Mouse (Mus musculus): ENCODE data around the gene Numb. TPM values are rescaled to one million over a fixed set of nuclear protein-coding genes. Genes with fewer than 3 reads are reported as not detected.
A peak's percentile ranks its signal among the peaks of the same experiment; 100 is the strongest.

The Numb gene
- polyA plus RNA-seq, 1 experiment from 2014 or later, result 19.9 TPM

- ATAC-seq (ENCODE audit: low FRiP score, low TSS enrichment) (no peak), DNase-seq (ENCODE audit: low spot score) (no peak)
- no peak overlapping the region for H3K27ac ChIP-seq (replicated peaks)
- WGBS, result 93% methylated on average over 7 of the region's 7 CpGs
- H3K9ac ChIP-seq (ENCODE audit: low read length), result no peak overlapping the region
- no peak overlapping the region for H3K4me2 ChIP-seq (replicated peaks; ENCODE audit: low read depth)
- peaks cover 39% of the 10 kb centered on the region for H3K36me3 ChIP-seq (ENCODE audit: control insufficient read depth, insufficient read depth, low read length)
- TF ChIP-seq CTCF (IDR thresholded peaks at IDR 0.05; ENCODE audit: low read depth) (no peak), EP300 (optimal IDR thresholded peaks at IDR 0.05) (no peak)
- H3K4me1 ChIP-seq (replicated peaks; ENCODE audit: control insufficient read depth, insufficient read depth), result no peaks in the 10 kb centered on the region
- no peak overlapping the region for H3K4me3 ChIP-seq (ENCODE audit: low read depth, low read length)
- no peaks in the 10 kb centered on the region for H3K27me3 ChIP-seq (ENCODE audit: control insufficient read depth, insufficient read depth, low read length)
- no peaks in the 10 kb centered on the region for H3K9me3 ChIP-seq (ENCODE audit: control insufficient read depth, low read length)
Observed at GRCm38 (mm10) chr12:83803641-83804040, 118.1 kb downstream of the Numb start.

- Histone ChIP-seq H3K4me1 (replicated peaks; ENCODE audit: control insufficient read depth, insufficient read depth) (no peaks in the 10 kb centered on the region), H3K9ac (ENCODE audit: low read length) (no peak overlapping the region), H3K27me3 (ENCODE audit: control insufficient read depth, insufficient read depth, low read length) (no peaks in the 10 kb centered on the region), H3K9me3 (ENCODE audit: control insufficient read depth, low read length) (no peaks in the 10 kb centered on the region), H3K4me3 (ENCODE audit: low read depth, low read length) (no peak overlapping the region), H3K27ac (replicated peaks) (no peak overlapping the region), H3K36me3 (ENCODE audit: control insufficient read depth, insufficient read depth, low read length) (peaks cover 30% of the 10 kb centered on the region), H3K4me2 (replicated peaks; ENCODE audit: low read depth) (no peak overlapping the region)
- ATAC-seq (ENCODE audit: low FRiP score, low TSS enrichment), result no peak
- DNase-seq (ENCODE audit: low spot score), result no peak
- TF ChIP-seq CTCF (IDR thresholded peaks at IDR 0.05; ENCODE audit: low read depth) (peak; percentile 39), EP300 (optimal IDR thresholded peaks at IDR 0.05) (no peak)
- WGBS, result 60% methylated on average over 9 of the region's 9 CpGs
Observed at GRCm38 (mm10) chr12:83800943-83801342, 120.8 kb downstream of the Numb start.

DNA sequence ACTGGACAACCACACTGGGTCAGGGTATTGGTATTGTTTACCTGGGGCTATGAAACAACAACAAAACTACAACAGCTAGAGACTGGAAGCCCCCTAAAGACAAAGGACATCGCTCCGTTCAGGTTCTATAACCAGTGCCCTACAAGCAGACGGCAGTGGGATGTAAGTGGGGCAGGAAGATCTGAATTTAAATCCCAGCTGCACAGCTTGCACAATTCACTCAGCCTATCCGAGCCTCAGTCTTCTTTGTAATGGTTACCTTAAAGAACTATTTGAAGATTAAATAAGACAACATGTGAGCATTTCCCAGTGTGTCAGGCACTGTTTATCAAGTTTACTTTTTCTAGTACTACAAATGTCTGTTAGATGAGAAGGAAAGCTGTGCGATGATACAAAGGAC is 123.4 kb downstream of the Numb start:
- Histone ChIP-seq H3K9me3 (ENCODE audit: control insufficient read depth, low read length) (no peaks in the 10 kb centered on the region), H3K4me3 (ENCODE audit: low read depth, low read length) (no peak overlapping the region), H3K27me3 (ENCODE audit: control insufficient read depth, insufficient read depth, low read length) (no peaks in the 10 kb centered on the region), H3K9ac (ENCODE audit: low read length) (no peak overlapping the region), H3K36me3 (ENCODE audit: control insufficient read depth, insufficient read depth, low read length) (peaks cover 33% of the 10 kb centered on the region), H3K4me2 (replicated peaks; ENCODE audit: low read depth) (no peak overlapping the region), H3K4me1 (replicated peaks; ENCODE audit: control insufficient read depth, insufficient read depth) (no peaks in the 10 kb centered on the region), H3K27ac (replicated peaks) (no peak overlapping the region)
- 93% methylated on average over 5 of the region's 5 CpGs for WGBS
- ATAC-seq (ENCODE audit: low FRiP score, low TSS enrichment), result no peak
- DNase-seq (ENCODE audit: low spot score), result no peak
- TF ChIP-seq CTCF (IDR thresholded peaks at IDR 0.05; ENCODE audit: low read depth), result no peak
- TF ChIP-seq EP300 (optimal IDR thresholded peaks at IDR 0.05), result no peak

DNA sequence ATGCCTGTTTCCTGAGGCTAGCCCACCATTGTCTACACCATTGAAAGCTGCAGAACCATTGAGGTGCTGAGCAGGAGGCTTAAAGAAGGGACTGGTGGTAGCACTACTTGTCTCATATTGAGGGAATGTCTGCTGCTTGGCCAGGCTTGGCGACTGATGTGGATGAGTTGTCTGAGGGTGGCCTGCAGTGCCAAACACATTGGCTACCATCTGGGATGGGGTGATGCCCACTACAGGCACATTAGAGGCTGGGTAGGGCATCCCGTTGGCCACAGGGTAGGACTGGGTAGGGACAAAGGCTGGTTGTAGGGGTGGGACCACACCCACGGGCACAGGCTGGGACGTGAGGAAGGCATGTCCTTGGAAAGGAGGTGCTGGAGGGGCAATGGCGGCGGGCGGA is 126.1 kb downstream of the Numb start:
- Histone ChIP-seq H3K4me3 (ENCODE audit: low read depth, low read length) (no peak overlapping the region), H3K9ac (ENCODE audit: low read length) (no peak overlapping the region), H3K36me3 (ENCODE audit: control insufficient read depth, insufficient read depth, low read length) (peaks cover 38% of the 10 kb centered on the region), H3K9me3 (ENCODE audit: control insufficient read depth, low read length) (no peaks in the 10 kb centered on the region), H3K27ac (replicated peaks) (no peak overlapping the region), H3K4me2 (replicated peaks; ENCODE audit: low read depth) (no peak overlapping the region), H3K27me3 (ENCODE audit: control insufficient read depth, insufficient read depth, low read length) (no peaks in the 10 kb centered on the region), H3K4me1 (replicated peaks; ENCODE audit: control insufficient read depth, insufficient read depth) (no peaks in the 10 kb centered on the region)
- TF ChIP-seq CTCF (IDR thresholded peaks at IDR 0.05; ENCODE audit: low read depth) (no peak), EP300 (optimal IDR thresholded peaks at IDR 0.05) (no peak)
- 68% methylated on average over 7 of the region's 7 CpGs for WGBS
- no peak for DNase-seq (ENCODE audit: low spot score)
- ATAC-seq (ENCODE audit: low FRiP score, low TSS enrichment), result no peak

DNA sequence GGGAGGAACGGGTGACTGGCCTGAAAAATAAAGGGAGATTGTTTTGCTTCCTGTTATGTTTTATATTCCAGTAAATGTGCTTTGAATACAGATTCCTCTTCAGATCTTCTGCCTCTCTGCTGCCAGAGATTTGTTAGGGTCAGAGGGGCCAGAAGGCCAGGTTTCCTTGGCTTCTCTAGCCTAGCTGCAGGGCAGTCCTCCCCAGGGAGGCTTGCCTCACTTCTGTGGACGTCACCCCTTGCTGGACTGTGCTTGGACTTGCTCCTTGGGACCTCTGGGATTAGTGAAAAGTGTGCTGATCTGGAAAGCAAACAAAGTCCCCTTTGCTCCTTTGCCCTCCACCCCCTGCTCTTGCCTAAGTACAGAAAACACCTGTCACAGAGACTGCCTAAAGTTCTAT is 126.7 kb downstream of the Numb start:
- H3K36me3 ChIP-seq (ENCODE audit: control insufficient read depth, insufficient read depth, low read length), result peaks cover 34% of the 10 kb centered on the region

DNA sequence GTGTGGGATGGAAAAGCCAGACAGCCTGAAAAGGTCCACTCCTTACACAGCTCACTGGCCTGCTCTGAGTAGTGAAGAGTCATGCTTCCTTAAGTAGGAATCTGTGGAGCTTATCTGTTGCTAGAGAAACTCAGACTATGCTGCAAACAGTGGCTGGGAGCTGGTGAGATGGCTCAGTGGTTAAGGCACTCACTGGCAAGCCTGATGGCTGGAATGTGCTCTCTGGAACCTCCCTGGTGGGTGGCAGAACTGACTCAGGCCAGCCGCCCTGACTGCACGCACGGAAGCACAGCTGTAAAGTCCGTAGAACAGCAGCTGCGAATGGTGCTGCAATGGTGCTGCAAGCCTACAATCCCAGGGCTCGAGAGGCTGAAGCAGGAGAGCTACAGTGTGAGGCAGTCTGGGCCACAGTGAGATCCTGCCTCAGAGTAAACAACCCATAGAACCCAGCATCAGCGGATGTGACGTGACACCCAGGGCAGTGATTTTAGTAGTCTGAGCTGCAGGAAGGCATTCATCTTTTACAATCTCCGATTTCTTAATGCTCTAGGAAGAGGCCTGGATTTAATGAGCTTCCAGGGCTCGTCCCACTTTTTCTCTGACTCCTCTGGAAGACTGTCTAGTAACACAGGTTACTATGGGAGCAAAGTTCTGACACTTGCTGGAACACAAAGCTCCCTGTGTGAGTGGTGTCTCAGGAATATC is 128.9 kb downstream of the Numb start:
- ATAC-seq (ENCODE audit: low FRiP score, low TSS enrichment) (no peak; the same call in 1 of the 2 replicates), DNase-seq (ENCODE audit: low spot score) (no peak)
- Histone ChIP-seq H3K4me1 (replicated peaks; ENCODE audit: control insufficient read depth, insufficient read depth) (no peaks in the 10 kb centered on the region), H3K9me3 (ENCODE audit: control insufficient read depth, low read length) (no peaks in the 10 kb centered on the region), H3K4me3 (ENCODE audit: low read depth, low read length) (no peak overlapping the region), H3K27me3 (ENCODE audit: control insufficient read depth, insufficient read depth, low read length) (no peaks in the 10 kb centered on the region), H3K36me3 (ENCODE audit: control insufficient read depth, insufficient read depth, low read length) (peaks cover 29% of the 10 kb centered on the region), H3K4me2 (replicated peaks; ENCODE audit: low read depth) (no peak overlapping the region), H3K9ac (ENCODE audit: low read length) (no peak overlapping the region), H3K27ac (replicated peaks) (no peak overlapping the region)
- no peak for TF ChIP-seq CTCF (IDR thresholded peaks at IDR 0.05; ENCODE audit: low read depth)
- no peak for TF ChIP-seq EP300 (optimal IDR thresholded peaks at IDR 0.05)
- 72% methylated on average over 10 of the region's 10 CpGs for WGBS

More for the DNA sequence above, 126.7 kb downstream of the Numb start:
- ATAC-seq (ENCODE audit: low FRiP score, low TSS enrichment) (no peak), DNase-seq (ENCODE audit: low spot score) (no peak)
- Histone ChIP-seq H3K27me3 (ENCODE audit: control insufficient read depth, insufficient read depth, low read length) (no peaks in the 10 kb centered on the region), H3K4me3 (ENCODE audit: low read depth, low read length) (no peak overlapping the region), H3K9ac (ENCODE audit: low read length) (no peak overlapping the region), H3K9me3 (ENCODE audit: control insufficient read depth, low read length) (no peaks in the 10 kb centered on the region), H3K4me2 (replicated peaks; ENCODE audit: low read depth) (no peak overlapping the region), H3K4me1 (replicated peaks; ENCODE audit: control insufficient read depth, insufficient read depth) (no peaks in the 10 kb centered on the region), H3K27ac (replicated peaks) (no peak overlapping the region)
- WGBS, result 43% methylated on average over 2 of the region's 2 CpGs
- TF ChIP-seq EP300 (optimal IDR thresholded peaks at IDR 0.05) (no peak), CTCF (IDR thresholded peaks at IDR 0.05; ENCODE audit: low read depth) (no peak)

Data from stomach, postnatal 0 days (tissue).